Mouse (Mus musculus): ENCODE measurements around the gene Fam71f2.

DNA sequence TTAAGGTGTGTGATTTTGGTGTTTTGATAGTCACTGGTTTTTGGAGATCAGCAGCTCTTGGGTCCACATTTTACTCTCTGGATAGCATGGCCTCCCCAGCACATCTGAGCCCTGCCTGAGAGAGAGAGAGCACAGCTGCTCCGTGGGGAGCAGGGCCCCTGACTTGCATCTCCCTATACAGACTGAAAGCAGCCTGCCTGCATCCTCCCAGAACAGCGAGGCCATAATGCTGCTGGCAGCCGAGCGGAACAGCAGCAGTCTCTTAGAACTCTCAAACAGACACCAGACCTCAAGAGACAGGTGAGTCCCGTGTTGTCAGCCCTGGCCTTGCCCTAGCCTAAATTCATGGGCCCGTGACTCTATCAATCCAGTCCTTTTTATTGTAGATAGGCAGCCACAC lies 8.1 kb downstream of the Fam71f2 start:
- TF ChIP-seq CTCF (IDR thresholded peaks at IDR 0.05; ENCODE audit: low read depth) (no peak), EP300 (IDR thresholded peaks at IDR 0.05; ENCODE audit: low read depth) (no peak)
